Mouse (Mus musculus): Measurements from ENCODE around the gene Ntn3.

DNA sequence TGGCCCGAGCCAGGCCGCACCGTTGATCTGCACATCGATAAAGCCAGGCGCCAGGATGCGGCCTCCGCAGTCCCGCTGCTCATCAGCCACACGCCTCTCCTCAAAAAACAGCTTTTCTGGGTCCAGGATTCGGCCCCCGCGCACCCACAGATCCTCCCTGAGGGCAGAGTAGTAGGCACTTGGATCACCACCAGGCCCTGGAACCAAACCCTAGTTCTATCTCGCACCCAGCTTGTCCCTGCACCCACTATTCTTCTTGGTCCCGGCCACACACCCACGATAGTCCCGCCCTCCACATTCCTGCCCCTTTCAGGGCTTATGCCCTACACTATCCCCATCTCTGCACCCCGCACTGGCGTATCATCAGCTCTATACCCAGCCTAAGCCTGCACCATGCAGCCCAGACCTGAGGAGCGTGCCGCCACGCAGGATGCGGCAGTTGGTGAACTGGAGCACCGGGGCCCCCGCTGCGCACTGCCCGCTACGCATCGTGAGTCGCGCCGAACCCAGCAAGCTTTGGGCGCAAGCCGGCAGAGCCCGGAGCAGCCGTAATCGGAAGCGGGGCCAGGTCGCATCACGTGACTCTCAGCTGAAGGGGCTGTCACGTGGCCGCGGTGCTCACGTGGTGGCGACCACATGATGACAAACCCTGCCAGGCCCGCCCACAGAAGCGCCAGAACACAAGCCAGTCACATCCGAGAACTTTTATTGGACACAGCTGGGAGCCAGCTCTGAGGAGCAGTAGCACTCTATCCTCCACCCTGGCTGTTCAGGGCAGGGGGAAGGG lies 46.0 kb downstream of the Ntn3 start, which contains the start of gene Amdhd2:
- TF ChIP-seq POLR2A (IDR thresholded peaks at IDR 0.05; ENCODE audit: borderline replicate concordance, extremely low read depth, insufficient read depth, insufficient read length, poor library complexity, severe bottlenecking) (peak; percentile 20; the same call in 1 of the 2 replicates), CTCF (IDR thresholded peaks at IDR 0.05; ENCODE audit: borderline replicate concordance, extremely low read depth, insufficient read depth, insufficient read length) (no peak)
